In genomic region chr7:132888518-132889249, GRCm38 (mm10) we compare ENCODE assay signal across 16 mouse cellular contexts. TPM values are rescaled to one million over a fixed set of nuclear protein-coding genes. Genes with fewer than 3 reads are reported as not detected.
DNase-seq lines count a peak whose midpoint lies in the region; ATAC-seq and TF ChIP-seq lines count a peak whose summit lies in the region.
"Had no signal": no experiment of that assay in that cellular context is flagged by ENCODE, and none has a peak within 500 bp of the region (broad histone marks: within the 10 kb centered on the region; RNA-seq: fewer than 3 reads in every experiment).

No protein-coding gene starts in this region.

- no peaks in the 10 kb centered on the region for H3K9me3 ChIP-seq in lung, postnatal 0 days (ENCODE audit: low read length)
- H3K9me3 ChIP-seq: embryonic facial prominence, embryonic 12.5 days; hindbrain, embryonic 15.5 days had no signal

- no peak overlapping the region for H3K4me2 ChIP-seq in lung, postnatal 0 days (replicated peaks; ENCODE audit: low read depth, low read length)
- H3K4me2 ChIP-seq: embryonic facial prominence, embryonic 12.5 days; forebrain, embryonic 13.5 days; heart, embryonic 12.5 days; hindbrain, embryonic 15.5 days had no signal

- peak overlapping the region; percentile 31; the same call in 1 of the 2 replicates for H3K27ac ChIP-seq in gastrocnemius, adult 2 months
- peak overlapping the region; percentile 24; the same call in 1 of the 2 replicates for H3K27ac ChIP-seq in thymus, adult 2 months (ENCODE audit: control insufficient read depth, insufficient read depth, low read length)
- no peak overlapping the region for H3K27ac ChIP-seq in lung, postnatal 0 days (ENCODE audit: low read length)
- H3K27ac ChIP-seq: embryonic facial prominence, embryonic 12.5 days; forebrain, embryonic 13.5 days; heart, adult 2 months; hindbrain, embryonic 15.5 days had no signal

- ATAC-seq in hematopoietic stem cell, adult 5-6 weeks (replicated peaks in 1 of 2; ENCODE audit: insufficient read depth in 1 of 2, low FRiP score in 2 of 2, low TSS enrichment in 1 of 2, low read depth in 1 of 2, poor library complexity in 2 of 2, severe bottlenecking in 2 of 2), result peak; percentile 46 to 51; a peak in 2 of 4 replicates
- ATAC-seq in lung, postnatal 0 days, result no peak
- ATAC-seq: forebrain, embryonic 13.5 days had no signal

- WGBS in thymus, adult 2 months, result 46% methylated on average over 4 of the region's 4 CpGs
- 62% methylated on average over 4 of the region's 4 CpGs for WGBS in lung, postnatal 0 days

- TF ChIP-seq EP300 in lung, postnatal 0 days (IDR thresholded peaks at IDR 0.05), result no peak

- TF ChIP-seq POLR2A in thymus, adult 2 months (IDR thresholded peaks at IDR 0.05; ENCODE audit: control insufficient read depth, extremely low read depth, insufficient read depth, low read length, poor library complexity), result no peak

- TF ChIP-seq CTCF in gastrocnemius, adult 2 months (IDR thresholded peaks at IDR 0.05), result no peak
- no peak for TF ChIP-seq CTCF in thymus, adult 2 months (IDR thresholded peaks at IDR 0.05; ENCODE audit: borderline replicate concordance, control insufficient read depth, extremely low read depth, insufficient read depth, low read length, poor library complexity)
- no peak for TF ChIP-seq CTCF in lung, postnatal 0 days (IDR thresholded peaks at IDR 0.05)

- no peaks in the 10 kb centered on the region for H3K27me3 ChIP-seq in thymus, adult 2 months (ENCODE audit: control insufficient read depth, insufficient read depth, low read length)
- H3K27me3 ChIP-seq in lung, postnatal 0 days (replicated peaks; ENCODE audit: insufficient read depth, low read length), result no peaks in the 10 kb centered on the region
- H3K27me3 ChIP-seq: embryonic facial prominence, embryonic 12.5 days; forebrain, embryonic 13.5 days; heart, embryonic 12.5 days; hindbrain, embryonic 15.5 days had no signal

- H3K36me3 ChIP-seq in thymus, adult 2 months (ENCODE audit: control insufficient read depth, insufficient read depth, low read length), result peaks cover 9% of the 10 kb centered on the region
- H3K36me3 ChIP-seq in lung, postnatal 0 days (ENCODE audit: insufficient read depth, low read length), result peaks cover 2% of the 10 kb centered on the region; the same call in 1 of the 2 replicates

- DNase-seq in gastrocnemius, adult 2 months, result no peak
- DNase-seq in gastrocnemius, postnatal 14 days, result no peak
- no peak for DNase-seq in thymus, adult 2 months
- DNase-seq in thymus, postnatal 10 days (ENCODE audit: low spot score in 2 of 2), result no peak
- no peak for DNase-seq in natural killer cell, adult 2 months (ENCODE audit: low spot score in 2 of 2)
- no peak for DNase-seq in lung, postnatal 0 days (ENCODE audit: low spot score)
- DNase-seq: adrenal gland, postnatal 10 days; cerebellum, adult 11 months; cerebellum, adult 8-10 months; cerebellum, postnatal 14 days had no signal

- intact Hi-C loops in gastrocnemius, adult 2 months (cut with DNase I), result no loop called here
- intact Hi-C loops in gastrocnemius, postnatal 14 days (cut with DNase I; ENCODE audit: low total_unique reads), result no loop called here

- H3K4me1 ChIP-seq in thymus, adult 2 months (replicated peaks; ENCODE audit: control insufficient read depth, insufficient read depth, low read length), result peaks cover 3% of the 10 kb centered on the region
- no peaks in the 10 kb centered on the region for H3K4me1 ChIP-seq in lung, postnatal 0 days (ENCODE audit: insufficient read depth, low read depth, low read length)
- H3K4me1 ChIP-seq: forebrain, embryonic 13.5 days; hindbrain, embryonic 15.5 days had no signal

- H3K9ac ChIP-seq in lung, postnatal 0 days (replicated peaks; ENCODE audit: low read depth), result no peak overlapping the region
- H3K9ac ChIP-seq: embryonic facial prominence, embryonic 12.5 days; forebrain, embryonic 13.5 days; heart, embryonic 12.5 days; hindbrain, embryonic 15.5 days had no signal

- H3K4me3 ChIP-seq in gastrocnemius, adult 2 months, result no peak overlapping the region
- no peak overlapping the region for H3K4me3 ChIP-seq in thymus, adult 2 months (ENCODE audit: control insufficient read depth, insufficient read depth, low read length)
- H3K4me3 ChIP-seq in lung, postnatal 0 days (ENCODE audit: low read depth, low read length), result no peak overlapping the region
- H3K4me3 ChIP-seq: embryonic facial prominence, embryonic 12.5 days; forebrain, embryonic 13.5 days; heart, adult 2 months; heart, embryonic 12.5 days; hindbrain, embryonic 15.5 days had no signal

RNA-seq across cellular contexts. Expression of gene Abraxas2, which starts 29.7 kb away (rescaled TPM):
- total RNA-seq in gastrocnemius, adult 2 months (2021), result 10 to 100 TPM; 24.0 to 24.1 TPM
- 10 to 100 TPM; 18.3 to 20.2 TPM for total RNA-seq in gastrocnemius, postnatal 14 days (2021)
- polyA plus RNA-seq in thymus, adult 2 months (2012; rRNA removed), result 12.7 and 12.8 TPM in 2 replicates
- 45.3 and 56.8 TPM in 2 replicates for total RNA-seq in hematopoietic stem cell, adult 5-6 weeks (2017)
- polyA plus RNA-seq in lung, postnatal 0 days (2015; fragmentation: Nextera tagmentation; extraction: Ambion mirVana), result 26.7 and 27.1 TPM in 2 replicates

RNA-seq across cellular contexts. Expression of gene Eef1akmt2, which starts 36.2 kb away (rescaled TPM):
- total RNA-seq in gastrocnemius, adult 2 months (2021), result 1 to 10 TPM; 5.9 to 6.2 TPM
- total RNA-seq in gastrocnemius, postnatal 14 days (2021), result 1 to 10 TPM; 7.5 to 7.8 TPM
- polyA plus RNA-seq in thymus, adult 2 months (2012; rRNA removed), result 7.0 and 8.7 TPM in 2 replicates
- total RNA-seq in hematopoietic stem cell, adult 5-6 weeks (2017), result 68.4 and 86.3 TPM in 2 replicates
- polyA plus RNA-seq in lung, postnatal 0 days (2015; fragmentation: Nextera tagmentation; extraction: Ambion mirVana), result 34.5 and 37.2 TPM in 2 replicates

RNA-seq across cellular contexts. Expression of gene Zranb1, which starts 42.3 kb away (rescaled TPM):
- 10 to 100 TPM; 47.0 to 54.5 TPM for total RNA-seq in gastrocnemius, adult 2 months (2021)
- total RNA-seq in gastrocnemius, postnatal 14 days (2021), result 10 to 100 TPM; 29.7 to 37.1 TPM
- polyA plus RNA-seq in thymus, adult 2 months (2012; rRNA removed), result 8.5 TPM in 2 replicates
- total RNA-seq in hematopoietic stem cell, adult 5-6 weeks (2017), result 65.4 and 66.9 TPM in 2 replicates
- polyA plus RNA-seq in lung, postnatal 0 days (2015; fragmentation: Nextera tagmentation; extraction: Ambion mirVana), result 13.5 and 13.8 TPM in 2 replicates
